Mouse (Mus musculus): ENCODE results near the gene Map3k4. TPM values are rescaled to one million over a fixed set of nuclear protein-coding genes. Genes with fewer than 3 reads are reported as not detected.
A peak's percentile ranks its signal among the peaks of the same experiment; 100 is the strongest.

Gene Map3k4
- total and polyA plus RNA-seq, 3 experiments = 12.7 to 22.6 (median 20.9) TPM

- Histone ChIP-seq H3K79me2 (replicated peaks; ENCODE audit: control insufficient read depth, extremely low read depth, insufficient read depth, poor library complexity, severe bottlenecking) (peaks cover 14% of the 10 kb centered on the region), H3K27me3 (replicated peaks) (no peaks in the 10 kb centered on the region), H3K4me3 (replicated peaks in 1 of 3; ENCODE audit: low read depth in 2 of 3, low read length in 2 of 3, poor library complexity in 1 of 3) (no peak overlapping the region), H3K4me2 (ENCODE audit: insufficient read depth, low read depth, poor library complexity, severe bottlenecking) (no peak overlapping the region), H3K27ac (ENCODE audit: insufficient read depth, low read depth) (no peak overlapping the region), H3K4me1 (ENCODE audit: control insufficient read depth in 1 of 2, insufficient read depth in 2 of 2) (peaks cover 32 to 70% of the 10 kb centered on the region in 2 experiments), H3K9me3 (replicated peaks; ENCODE audit: low read length) (no peaks in the 10 kb centered on the region), H3K9ac (ENCODE audit: insufficient read depth, low read depth) (no peak overlapping the region), H3K36me3 (replicated peaks in 1 of 2; ENCODE audit: control insufficient read depth in 1 of 2, insufficient read depth in 1 of 2, low read length in 1 of 2) (peaks cover 31 to 84% of the 10 kb centered on the region in 2 experiments)
- in situ Hi-C loops (cut with MboI; ENCODE audit: low pct_ligation_motif_present, low pct_unique_long_range_greater_than_20kb, low sequenced_read_pairs) = loop anchor here (5.0 kb wide), 1 partner anchor 38 kb away; no protein-coding TSS in a partner anchor
- TF ChIP-seq TBP (conservative IDR thresholded peaks at IDR 0.05; ENCODE audit: low read depth, low read length) = no peak
- TF ChIP-seq ZC3H11A (IDR thresholded peaks at IDR 0.05; ENCODE audit: low read depth, low read length) = no peak
- no peak for TF ChIP-seq CHD2 (IDR thresholded peaks at IDR 0.05; ENCODE audit: low read length)
- no peak for TF ChIP-seq USF2 (conservative IDR thresholded peaks at IDR 0.05; ENCODE audit: low read depth, low read length)
- TF ChIP-seq HCFC1 (IDR thresholded peaks at IDR 0.05; ENCODE audit: low read depth, low read length) = no peak
- TF ChIP-seq USF1 (IDR thresholded peaks at IDR 0.05; ENCODE audit: low read depth, low read length) = no peak
- no peak for TF ChIP-seq CTCF (conservative IDR thresholded peaks at IDR 0.05 in 1 of 2, IDR thresholded peaks at IDR 0.05 in 1 of 2; ENCODE audit: low read depth in 2 of 2, low read length in 2 of 2)
- no peak for TF ChIP-seq POLR2AphosphoS2 (IDR thresholded peaks at IDR 0.05; ENCODE audit: low read depth, low read length)
- no peak for TF ChIP-seq BHLHE40 (IDR thresholded peaks at IDR 0.05; ENCODE audit: low read depth, low read length)
- no peak for TF ChIP-seq GABPA (IDR thresholded peaks at IDR 0.05; ENCODE audit: insufficient replicate concordance, low read depth, low read length)
- TF ChIP-seq PAX5 (IDR thresholded peaks at IDR 0.05; ENCODE audit: low read length) = no peak
- dilution Hi-C loops (cut with MboI; ENCODE audit: extremely low pct_ligation_motif_present, extremely low pct_unique_long_range_greater_than_20kb, low sequenced_read_pairs) = no loop called here
- DNase-seq (ENCODE audit: extremely low read depth) = no peak
Measured at GRCm38 (mm10) chr17:12199933-12200332, 118.7 kb downstream of the Map3k4 start.

- Histone ChIP-seq H3K9ac (ENCODE audit: insufficient read depth, low read depth) (0 out of 2 replicates have a peak overlapping the region, but pooled peaks have one; percentile 10), H3K27ac (ENCODE audit: insufficient read depth, low read depth) (peak overlapping the region; percentile 53), H3K4me2 (ENCODE audit: insufficient read depth, low read depth, poor library complexity, severe bottlenecking) (0 out of 2 replicates have a peak overlapping the region, but pooled peaks have one; percentile 39), H3K79me2 (replicated peaks; ENCODE audit: control insufficient read depth, extremely low read depth, insufficient read depth, poor library complexity, severe bottlenecking) (peaks cover 32% of the 10 kb centered on the region), H3K27me3 (replicated peaks) (no peaks in the 10 kb centered on the region), H3K4me1 (ENCODE audit: control insufficient read depth in 1 of 2, insufficient read depth in 2 of 2) (peaks cover 14 to 36% of the 10 kb centered on the region in 2 experiments), H3K36me3 (replicated peaks in 1 of 2; ENCODE audit: control insufficient read depth in 1 of 2, insufficient read depth in 1 of 2, low read length in 1 of 2) (peaks cover 45 to 85% of the 10 kb centered on the region in 2 experiments), H3K4me3 (replicated peaks in 1 of 3; ENCODE audit: low read depth in 2 of 3, low read length in 2 of 3, poor library complexity in 1 of 3) (no peak overlapping the region), H3K9me3 (replicated peaks; ENCODE audit: low read length) (no peaks in the 10 kb centered on the region)
- dilution Hi-C loops (cut with MboI; ENCODE audit: extremely low pct_ligation_motif_present, extremely low pct_unique_long_range_greater_than_20kb, low sequenced_read_pairs) (no loop called here), in situ Hi-C loops (cut with MboI; ENCODE audit: low pct_ligation_motif_present, low pct_unique_long_range_greater_than_20kb, low sequenced_read_pairs) (loop anchor here (5.0 kb wide), 1 partner anchor 33 kb away; no protein-coding TSS in a partner anchor)
- no peak for DNase-seq (ENCODE audit: extremely low read depth)
- TF ChIP-seq MYC (IDR thresholded peaks at IDR 0.05; ENCODE audit: low read depth, low read length) = no peak
Measured at GRCm38 (mm10) chr17:12195604-12196003, 123.0 kb downstream of the Map3k4 start.

- Histone ChIP-seq H3K27me3 (replicated peaks) (no peaks in the 10 kb centered on the region), H3K9me3 (replicated peaks; ENCODE audit: low read length) (no peaks in the 10 kb centered on the region), H3K4me3 (replicated peaks in 1 of 3; ENCODE audit: low read depth in 2 of 3, low read length in 2 of 3, poor library complexity in 1 of 3) (peak overlapping the region in 1 of 3 experiments; percentile 1), H3K4me1 (ENCODE audit: control insufficient read depth in 1 of 2, insufficient read depth in 2 of 2) (peaks cover 14 to 32% of the 10 kb centered on the region in 2 experiments), H3K79me2 (replicated peaks; ENCODE audit: control insufficient read depth, extremely low read depth, insufficient read depth, poor library complexity, severe bottlenecking) (peaks cover 32% of the 10 kb centered on the region), H3K9ac (ENCODE audit: insufficient read depth, low read depth) (0 out of 2 replicates have a peak overlapping the region, but pooled peaks have one; percentile 10), H3K4me2 (ENCODE audit: insufficient read depth, low read depth, poor library complexity, severe bottlenecking) (peak overlapping the region; percentile 39; the same call in 1 of the 2 replicates), H3K36me3 (replicated peaks in 1 of 2; ENCODE audit: control insufficient read depth in 1 of 2, insufficient read depth in 1 of 2, low read length in 1 of 2) (peaks cover 50 to 87% of the 10 kb centered on the region in 2 experiments), H3K27ac (ENCODE audit: insufficient read depth, low read depth) (peak overlapping the region; percentile 53)
- dilution Hi-C loops (cut with MboI; ENCODE audit: extremely low pct_ligation_motif_present, extremely low pct_unique_long_range_greater_than_20kb, low sequenced_read_pairs) (no loop called here), in situ Hi-C loops (cut with MboI; ENCODE audit: low pct_ligation_motif_present, low pct_unique_long_range_greater_than_20kb, low sequenced_read_pairs) (loop anchor here (5.0 kb wide), 1 partner anchor 33 kb away; no protein-coding TSS in a partner anchor)
- peak; percentile 37 for DNase-seq (ENCODE audit: extremely low read depth)
- TF ChIP-seq SIN3A (IDR thresholded peaks at IDR 0.05; ENCODE audit: low read length) = 0 out of 2 replicates have a peak, but pooled peaks have one; percentile 42
- peak; percentile 45; the same call in 1 of the 2 replicates for TF ChIP-seq BHLHE40 (IDR thresholded peaks at IDR 0.05; ENCODE audit: low read depth, low read length)
- TF ChIP-seq TBP (conservative IDR thresholded peaks at IDR 0.05; ENCODE audit: low read depth, low read length) = no peak
- TF ChIP-seq ETS1 (conservative IDR thresholded peaks at IDR 0.05; ENCODE audit: low read depth, low read length) = peak; percentile 66
- TF ChIP-seq MAZ (IDR thresholded peaks at IDR 0.05; ENCODE audit: low read depth, low read length) = 0 out of 2 replicates have a peak, but pooled peaks have one; percentile 29
- no peak for TF ChIP-seq GABPA (IDR thresholded peaks at IDR 0.05; ENCODE audit: insufficient replicate concordance, low read depth, low read length)
- TF ChIP-seq HCFC1 (IDR thresholded peaks at IDR 0.05; ENCODE audit: low read depth, low read length) = 0 out of 2 replicates have a peak, but pooled peaks have one; percentile 36
- 0 out of 2 replicates have a peak, but pooled peaks have one; percentile 54 for TF ChIP-seq TCF12 (IDR thresholded peaks at IDR 0.05; ENCODE audit: low read depth, low read length)
- peak; percentile 46 for TF ChIP-seq JUN (IDR thresholded peaks at IDR 0.05; ENCODE audit: insufficient read depth, low read depth, low read length)
- peak; percentile 38; the same call in 1 of the 2 replicates for TF ChIP-seq JUND (conservative IDR thresholded peaks at IDR 0.05; ENCODE audit: low read depth, low read length)
- no peak for TF ChIP-seq POLR2AphosphoS2 (IDR thresholded peaks at IDR 0.05; ENCODE audit: low read depth, low read length)
- peak; percentile 56; the same call in 1 of the 2 replicates for TF ChIP-seq MEF2A (IDR thresholded peaks at IDR 0.05; ENCODE audit: borderline replicate concordance, low read depth, low read length)
- TF ChIP-seq PAX5 (IDR thresholded peaks at IDR 0.05; ENCODE audit: low read length) = no peak
- TF ChIP-seq E2F4 (IDR thresholded peaks at IDR 0.05; ENCODE audit: insufficient replicate concordance, low read depth, low read length) = no peak
- no peak for TF ChIP-seq MAFK (IDR thresholded peaks at IDR 0.05; ENCODE audit: insufficient replicate concordance, low read length)
- peak; percentile 10; the same call in 1 of the 2 replicates for TF ChIP-seq EP300 (IDR thresholded peaks at IDR 0.05; ENCODE audit: low read length)
- TF ChIP-seq UBTF (IDR thresholded peaks at IDR 0.05; ENCODE audit: low read depth, low read length) = no peak
Measured at GRCm38 (mm10) chr17:12195137-12195536, 123.5 kb downstream of the Map3k4 start.
